Mouse (Mus musculus) heart, embryonic 13.5 days (tissue): Measurements from ENCODE around the gene Cd28. TPM values are rescaled to one million over a fixed set of nuclear protein-coding genes. Genes with fewer than 3 reads are reported as not detected.

Experiments
- ATAC-seq: fragments of 200-750 bp; cut with Nextera tagmentation; 2 replicates; pipeline ENCODE4 v1.8.0; 2017; ENCODE audit warnings: moderate TSS enrichment; ENCODE audit not compliant: insufficient number of reproducible peaks, low FRiP score, low TSS enrichment; ENCODE audit errors: extremely low read depth
- H3K27ac ChIP-seq: fragments of 300-500 bp; sonication (generic); replicated peaks from 2 replicates; pipeline ENCODE4 v1.5.1; 2015; ENCODE audit warnings: moderate library complexity, mild to moderate bottlenecking, inconsistent platforms
- H3K27me3 ChIP-seq: fragments of 300-500 bp; sonication (generic); replicated peaks from 2 replicates; pipeline ENCODE4 v1.6.1; 2015; ENCODE audit warnings: mild to moderate bottlenecking, inconsistent platforms
- H3K36me3 ChIP-seq: fragments of 300-500 bp; sonication (generic); 2 replicates; pipeline ENCODE4 v1.6.1; 2015; ENCODE audit warnings: mild to moderate bottlenecking, inconsistent platforms
- H3K4me1 ChIP-seq: fragments of 300-500 bp; sonication (generic); 2 replicates; pipeline ENCODE4 v1.6.1; 2015; ENCODE audit warnings: inconsistent platforms
- H3K4me2 ChIP-seq: fragments of 300-500 bp; sonication (generic); 2 replicates; pipeline ENCODE4 v1.6.1; 2015; ENCODE audit warnings: inconsistent platforms, mild to moderate bottlenecking, moderate library complexity
- H3K4me3 ChIP-seq: fragments of 300-500 bp; sonication (generic); 2 replicates; pipeline ENCODE4 v1.5.1; 2015; ENCODE audit warnings: moderate library complexity, mild to moderate bottlenecking, inconsistent platforms
- H3K9ac ChIP-seq: fragments of 300-500 bp; sonication (generic); 2 replicates; pipeline ENCODE4 v1.6.1; 2015; ENCODE audit warnings: inconsistent platforms, mild to moderate bottlenecking, moderate library complexity
- H3K9me3 ChIP-seq: fragments of 300-500 bp; sonication (generic); 2 replicates; pipeline ENCODE4 v1.6.1; 2016; ENCODE audit warnings: inconsistent platforms
- WGBS: fragments of 180-500 bp; shearing (Covaris S2); methylation state at CpG from one replicate; pipeline ENCODE4 v1.1.7; 2015; ENCODE audit warnings: mixed read lengths; 5-methylcytosine and 5-hydroxymethylcytosine counted together
- polyA plus RNA-seq: library from polyadenylated mRNA; unstranded; fragments of >200 nt; fragmentation: Nextera tagmentation; extraction: Ambion mirVana; gene quantifications from 2 replicates; pipeline ENCODE4 v1.2.1, GENCODE M21; 2015

Cd28 gene
- polyA plus RNA-seq, result 0.25 and 0.31 TPM in 2 replicates

- Histone ChIP-seq H3K9ac (no peak within 1 kb of the TSS), H3K27ac (peak within 1 kb of the TSS; percentile 77), H3K27me3 (no peaks in the 10 kb centered on the region), H3K4me3 (no peak within 1 kb of the TSS), H3K4me2 (no peak within 1 kb of the TSS), H3K9me3 (no peaks in the 10 kb centered on the region), H3K4me1 (peaks cover 15% of the 10 kb centered on the region), H3K36me3 (no peaks in the 10 kb centered on the region)
- WGBS, result 82% methylated on average over 5 of the region's 5 CpGs
- no peak for ATAC-seq
These were observed at the start of gene Cd28 for GRCm38 (mm10) chr1:60716567-60716966. TSS of gene Cd28 (plus strand) at chr1:60716800.

DNA sequence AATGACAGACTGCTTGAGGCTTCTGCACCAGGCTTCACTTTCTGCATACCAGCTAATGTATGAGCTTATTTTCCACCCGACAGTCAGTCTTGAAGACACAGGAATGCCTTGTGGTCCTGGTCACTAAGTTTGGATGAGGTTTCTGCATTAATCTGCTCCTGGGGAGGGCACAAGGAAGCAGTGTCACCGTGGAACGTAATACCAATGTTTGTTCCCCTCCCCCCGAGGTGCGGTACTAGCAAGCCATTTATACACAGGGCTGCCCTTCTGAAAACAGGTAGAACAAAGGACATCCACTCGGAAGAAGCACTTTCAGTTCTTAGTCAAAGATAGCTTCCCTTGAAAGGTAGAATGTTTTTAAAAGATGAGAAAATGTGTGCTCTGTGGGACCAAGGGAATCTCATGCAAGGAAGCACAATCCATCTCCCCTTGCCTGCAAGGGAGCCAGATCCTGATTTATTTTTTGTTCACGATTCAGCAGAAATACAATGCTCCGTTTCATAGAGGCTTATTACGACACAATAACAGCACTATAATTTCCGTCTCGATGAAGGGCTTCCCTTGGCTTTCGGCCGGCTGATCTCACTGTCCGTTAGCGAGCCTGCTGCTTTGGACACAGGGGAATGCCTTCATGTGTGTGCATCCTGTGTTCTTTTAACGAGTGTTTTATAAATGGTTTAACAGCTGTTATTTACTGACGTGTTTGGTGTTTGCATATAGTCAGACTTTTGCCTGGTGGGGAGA, 48.6 kb upstream of the Cd28 start:
- no peak overlapping the region for H3K4me3 ChIP-seq
- no peaks in the 10 kb centered on the region for H3K9me3 ChIP-seq
- H3K4me1 ChIP-seq, result peaks cover 8% of the 10 kb centered on the region
- no peaks in the 10 kb centered on the region for H3K27me3 ChIP-seq
- H3K27ac ChIP-seq, result no peak overlapping the region
- H3K4me2 ChIP-seq, result peak overlapping the region; percentile 14; the same call in 1 of the 2 replicates
- H3K36me3 ChIP-seq, result no peaks in the 10 kb centered on the region
- WGBS, result 64% methylated on average over 17 of the region's 17 CpGs
- no peak overlapping the region for H3K9ac ChIP-seq
- ATAC-seq, result no peak

GRCm38 (mm10) chr1:60669048-60669447, 47.6 kb upstream of the Cd28 start:
- no peaks in the 10 kb centered on the region for H3K9me3 ChIP-seq
- peaks cover 8% of the 10 kb centered on the region for H3K4me1 ChIP-seq
- no peak for ATAC-seq
- H3K36me3 ChIP-seq, result no peaks in the 10 kb centered on the region
- H3K27ac ChIP-seq, result no peak overlapping the region
- no peak overlapping the region for H3K9ac ChIP-seq
- H3K4me2 ChIP-seq, result no peak overlapping the region
- H3K27me3 ChIP-seq, result no peaks in the 10 kb centered on the region
- 53% methylated on average over 9 of the region's 9 CpGs for WGBS
- no peak overlapping the region for H3K4me3 ChIP-seq

GRCm38 (mm10) chr1:60669664-60670063, 46.9 kb upstream of the Cd28 start:
- ATAC-seq, result no peak
- H3K27ac ChIP-seq, result no peak overlapping the region
- H3K9ac ChIP-seq, result no peak overlapping the region
- 87% methylated on average over 2 of the region's 2 CpGs for WGBS
- no peak overlapping the region for H3K4me2 ChIP-seq
- no peaks in the 10 kb centered on the region for H3K36me3 ChIP-seq
- no peaks in the 10 kb centered on the region for H3K27me3 ChIP-seq
- no peaks in the 10 kb centered on the region for H3K9me3 ChIP-seq
- no peak overlapping the region for H3K4me3 ChIP-seq
- H3K4me1 ChIP-seq, result peaks cover 8% of the 10 kb centered on the region

GRCm38 (mm10) chr1:60670172-60670571, 46.4 kb upstream of the Cd28 start:
- Histone ChIP-seq H3K4me2 (no peak overlapping the region), H3K36me3 (no peaks in the 10 kb centered on the region), H3K4me1 (peaks cover 8% of the 10 kb centered on the region), H3K9ac (no peak overlapping the region), H3K27me3 (no peaks in the 10 kb centered on the region), H3K4me3 (no peak overlapping the region), H3K9me3 (no peaks in the 10 kb centered on the region), H3K27ac (no peak overlapping the region)
- no peak for ATAC-seq
- 64% methylated on average over 5 of the region's 5 CpGs for WGBS

GRCm38 (mm10) chr1:60683766-60684165, 32.8 kb upstream of the Cd28 start:
- H3K4me1 ChIP-seq, result 0 out of 2 replicates have a peak, but pooled peaks cover 7% of the 10 kb centered on the region
- no peak overlapping the region for H3K4me2 ChIP-seq
- no peak overlapping the region for H3K27ac ChIP-seq
- WGBS, result 80% methylated on average over 4 of the region's 4 CpGs
- ATAC-seq, result no peak
- no peaks in the 10 kb centered on the region; the same call in 1 of the 2 replicates for H3K9me3 ChIP-seq
- no peaks in the 10 kb centered on the region for H3K36me3 ChIP-seq
- no peaks in the 10 kb centered on the region for H3K27me3 ChIP-seq
- H3K4me3 ChIP-seq, result no peak overlapping the region
- no peak overlapping the region for H3K9ac ChIP-seq

- WGBS, result 79% methylated on average over 3 of the region's 3 CpGs
- H3K4me3 ChIP-seq, result no peak overlapping the region
- no peak overlapping the region for H3K4me2 ChIP-seq
- no peak overlapping the region for H3K27ac ChIP-seq
- no peaks in the 10 kb centered on the region for H3K36me3 ChIP-seq
- H3K9ac ChIP-seq, result no peak overlapping the region
- H3K9me3 ChIP-seq, result no peaks in the 10 kb centered on the region
- no peaks in the 10 kb centered on the region for H3K27me3 ChIP-seq
- H3K4me1 ChIP-seq, result no peaks in the 10 kb centered on the region
- ATAC-seq, result no peak
These were observed 20.3 kb upstream of the Cd28 start for GRCm38 (mm10) chr1:60696115-60696895.

DNA sequence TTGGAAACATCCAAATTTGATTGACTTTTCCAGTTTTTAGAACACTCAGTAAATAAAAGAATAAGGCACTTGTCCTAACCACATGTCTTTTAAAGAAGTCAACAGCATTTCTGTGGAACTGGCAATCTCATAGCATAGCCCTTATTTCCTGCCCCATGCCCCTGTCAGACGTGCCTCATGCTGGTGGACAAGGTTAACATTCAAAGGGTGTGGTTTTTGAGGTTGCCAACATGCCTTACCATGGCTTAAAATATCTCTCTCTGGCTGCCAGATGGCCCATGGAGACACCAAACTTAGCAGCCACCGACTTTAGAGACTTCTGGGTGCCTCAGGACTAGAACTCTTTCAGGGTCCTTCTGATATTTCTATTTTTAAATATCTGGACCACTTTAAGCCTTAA, 14.0 kb upstream of the Cd28 start:
- WGBS, result 27% methylated on average over 2 of the region's 2 CpGs
- Histone ChIP-seq H3K4me2 (no peak overlapping the region), H3K9me3 (no peaks in the 10 kb centered on the region), H3K36me3 (no peaks in the 10 kb centered on the region), H3K9ac (no peak overlapping the region), H3K4me3 (no peak overlapping the region), H3K4me1 (0 out of 2 replicates have a peak, but pooled peaks cover 6% of the 10 kb centered on the region), H3K27ac (no peak overlapping the region), H3K27me3 (no peaks in the 10 kb centered on the region)
- ATAC-seq, result no peak

GRCm38 (mm10) chr1:60713238-60713637, 3.4 kb upstream of the Cd28 start:
- Histone ChIP-seq H3K27ac (no peak overlapping the region), H3K4me3 (no peak overlapping the region), H3K9me3 (no peaks in the 10 kb centered on the region), H3K36me3 (no peaks in the 10 kb centered on the region), H3K9ac (no peak overlapping the region), H3K4me1 (peaks cover 15% of the 10 kb centered on the region), H3K4me2 (no peak overlapping the region), H3K27me3 (no peaks in the 10 kb centered on the region)
- ATAC-seq, result no peak
- 69% methylated on average over 3 of the region's 3 CpGs for WGBS

- no peak overlapping the region for H3K9ac ChIP-seq
- H3K27ac ChIP-seq, result peak overlapping the region; percentile 77
- no peak overlapping the region for H3K4me3 ChIP-seq
- ATAC-seq, result no peak
- no peak overlapping the region for H3K4me2 ChIP-seq
- 37% methylated on average over 8 of the region's 8 CpGs for whole genome bisulfite sequencing
- H3K9me3 ChIP-seq, result no peaks in the 10 kb centered on the region
- no peaks in the 10 kb centered on the region for H3K36me3 ChIP-seq
- peaks cover 15% of the 10 kb centered on the region for H3K4me1 ChIP-seq
- H3K27me3 ChIP-seq, result no peaks in the 10 kb centered on the region
These were observed 876 bp upstream of the Cd28 start for GRCm38 (mm10) chr1:60715651-60716196.

GRCm38 (mm10) chr1:60718580-60718979, 2.0 kb downstream of the Cd28 start:
- H3K27me3 ChIP-seq, result no peaks in the 10 kb centered on the region
- H3K36me3 ChIP-seq, result no peaks in the 10 kb centered on the region
- WGBS, result 68% methylated on average over 4 of the region's 4 CpGs
- H3K27ac ChIP-seq, result peak overlapping the region; percentile 36; the same call in 1 of the 2 replicates
- H3K4me2 ChIP-seq, result no peak overlapping the region
- ATAC-seq, result no peak
- H3K4me1 ChIP-seq, result peaks cover 15% of the 10 kb centered on the region
- no peak overlapping the region for H3K4me3 ChIP-seq
- H3K9ac ChIP-seq, result no peak overlapping the region
- H3K9me3 ChIP-seq, result no peaks in the 10 kb centered on the region
